Mouse (Mus musculus): Measurements from ENCODE around the gene Pitpnm2.

DNA sequence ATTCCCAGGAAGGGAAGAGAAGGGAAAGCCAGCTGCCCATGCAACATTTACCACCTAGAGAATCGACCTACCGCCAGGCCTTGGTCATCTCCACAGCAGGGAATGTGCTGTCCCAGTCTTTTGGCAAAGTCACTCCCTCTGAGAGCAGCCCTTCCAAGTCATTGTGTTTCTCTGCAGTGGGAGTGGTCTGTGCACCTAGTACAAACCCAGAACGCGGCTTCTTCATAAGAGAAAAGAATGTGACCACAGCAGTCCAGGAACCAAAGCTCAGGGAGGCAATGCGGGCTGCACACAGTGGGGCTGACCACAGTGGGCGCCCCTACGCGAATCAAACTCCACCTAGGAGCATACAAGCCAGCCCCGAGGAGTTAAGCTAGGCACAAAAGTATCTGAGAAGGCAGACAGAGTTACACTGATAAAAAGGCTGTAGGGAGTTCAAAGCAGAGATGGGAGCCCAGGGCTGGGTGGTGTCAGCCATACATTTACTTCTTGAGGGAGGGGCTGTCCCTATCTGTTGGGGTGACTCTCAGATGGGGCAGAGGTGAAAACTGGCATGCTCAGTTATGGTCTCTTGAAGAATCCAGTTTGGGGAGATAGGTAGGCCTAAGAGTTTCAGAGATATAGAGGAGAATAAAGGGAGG lies 1.5 kb downstream of the Pitpnm2 start:
- no peak for TF ChIP-seq POLR2A (IDR thresholded peaks at IDR 0.05; ENCODE audit: low read depth, low read length)
- no peak for TF ChIP-seq CTCF (conservative IDR thresholded peaks at IDR 0.05; ENCODE audit: insufficient read depth, insufficient read length, low read depth, low read length)
